Mouse (Mus musculus) thymus, adult 2 months (tissue): ENCODE data around the gene Katnbl1.

Experiments
- CTCF ChIP-seq: fragments of 200-500 bp; IDR thresholded peaks from 2 replicates; pipeline ENCODE4 v1.5.1; 2012; ENCODE audit warnings: mild to moderate bottlenecking, control low read depth, low read length, moderate library complexity, borderline replicate concordance; ENCODE audit not compliant: control insufficient read depth, poor library complexity, insufficient read depth; ENCODE audit errors: extremely low read depth
- POLR2A ChIP-seq: fragments of 200-500 bp; IDR thresholded peaks from 2 replicates; pipeline ENCODE4 v1.6.1; 2012; ENCODE audit warnings: mild to moderate bottlenecking, low read length, control low read depth, moderate library complexity; ENCODE audit not compliant: control insufficient read depth, poor library complexity, insufficient read depth; ENCODE audit errors: extremely low read depth

GRCm38 (mm10) chr2:112454862-112455564 is 76.0 kb downstream of the Katnbl1 start, which contains the start of gene Emc7:
- peak; percentile 76 for TF ChIP-seq POLR2A
- TF ChIP-seq CTCF, result peak; percentile 59; the same call in 1 of the 2 replicates
